Mouse (Mus musculus): ENCODE measurements around the gene Grin2b.

DNA sequence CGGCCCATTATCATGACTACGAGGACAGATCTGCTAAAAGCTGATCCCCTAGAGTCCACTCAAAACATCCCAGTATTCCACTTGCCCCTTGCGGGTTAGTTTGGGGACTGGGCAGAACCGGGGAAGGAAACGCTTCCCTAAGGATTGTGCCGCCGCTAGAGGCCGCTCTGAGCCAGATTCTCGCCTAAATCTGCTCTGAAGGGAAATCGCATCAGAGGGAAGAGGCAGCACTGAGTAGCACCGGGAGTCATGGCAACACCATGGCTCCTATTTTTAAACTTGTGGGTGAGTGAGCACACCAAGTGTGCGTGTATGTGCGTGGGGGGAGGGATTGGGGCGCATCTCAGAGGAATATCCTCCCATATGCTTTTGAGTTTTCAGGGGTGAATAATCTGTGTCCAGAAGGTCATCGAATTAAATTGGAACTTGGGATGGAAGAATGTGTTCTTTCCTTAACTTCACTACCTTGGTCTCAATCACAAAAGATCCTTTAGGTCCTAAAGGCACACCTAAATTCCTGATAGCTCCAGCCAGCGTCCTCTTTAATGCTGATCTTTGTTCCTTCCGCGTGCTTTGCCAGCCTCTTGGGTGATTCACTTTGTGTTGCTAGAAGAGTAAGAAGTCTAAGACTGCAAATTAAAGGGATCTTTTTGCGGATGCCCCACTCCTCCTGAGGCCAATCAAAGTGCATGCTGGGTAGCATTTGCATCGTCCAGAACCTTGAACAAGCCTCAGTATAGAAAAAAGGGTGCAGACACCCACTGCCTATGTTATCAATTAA lies 265.6 kb downstream of the Grin2b start:
- TF ChIP-seq CTCF (IDR thresholded peaks at IDR 0.05; ENCODE audit: low read depth) (peak; percentile 82), EP300 (IDR thresholded peaks at IDR 0.05; ENCODE audit: low read depth) (no peak)
